In genomic region chr4:127038828-127039349, GRCm38 (mm10) we compare ENCODE assay signal across 21 mouse cellular contexts. TPM values are rescaled to one million over a fixed set of nuclear protein-coding genes. Genes with fewer than 3 reads are reported as not detected.
DNase-seq lines count a peak whose midpoint lies in the region; ATAC-seq lines count a peak whose summit lies in the region.
"Had no signal": no experiment of that assay in that cellular context is flagged by ENCODE, and none has a peak within 500 bp of the region (broad histone marks: within the 10 kb centered on the region; RNA-seq: fewer than 3 reads in every experiment).

No protein-coding gene starts in this region.

- no peak overlapping the region for H3K9ac ChIP-seq in intestine, embryonic 14.5 days (ENCODE audit: low read length)
- no peak overlapping the region for H3K9ac ChIP-seq in intestine, embryonic 16.5 days (ENCODE audit: low read depth, low read length)
- no peak overlapping the region for H3K9ac ChIP-seq in liver, embryonic 15.5 days
- H3K9ac ChIP-seq: forebrain, embryonic 15.5 days; heart, embryonic 12.5 days; midbrain, embryonic 15.5 days had no signal

- no peak overlapping the region for H3K27ac ChIP-seq in intestine, embryonic 14.5 days (ENCODE audit: low read depth)
- no peak overlapping the region for H3K27ac ChIP-seq in intestine, embryonic 16.5 days (ENCODE audit: low read length)
- H3K27ac ChIP-seq in liver, embryonic 15.5 days (replicated peaks), result no peak overlapping the region
- H3K27ac ChIP-seq: forebrain, embryonic 15.5 days; midbrain, embryonic 15.5 days had no signal

- H3K27me3 ChIP-seq in intestine, embryonic 14.5 days (replicated peaks; ENCODE audit: control insufficient read depth, insufficient read depth, low read length), result no peaks in the 10 kb centered on the region
- no peaks in the 10 kb centered on the region for H3K27me3 ChIP-seq in intestine, embryonic 16.5 days (replicated peaks; ENCODE audit: control insufficient read depth, insufficient read depth, low read length)
- H3K27me3 ChIP-seq in liver, embryonic 15.5 days, result no peaks in the 10 kb centered on the region
- H3K27me3 ChIP-seq: forebrain, embryonic 15.5 days; heart, embryonic 12.5 days; midbrain, embryonic 15.5 days had no signal

- ATAC-seq in intestine, embryonic 14.5 days (replicated peaks; ENCODE audit: low FRiP score, low TSS enrichment, low read depth), result 0 out of 2 replicates have a peak, but pooled peaks have one; percentile 11
- no peak for ATAC-seq in intestine, embryonic 16.5 days
- peak; percentile 10; the same call in 1 of the 2 replicates for ATAC-seq in liver, embryonic 15.5 days (ENCODE audit: insufficient read depth)
- ATAC-seq: forebrain, embryonic 15.5 days; inflammation-experienced regulatory T-cells, adult 6 months; midbrain, embryonic 15.5 days had no signal

- peaks cover 87% of the 10 kb centered on the region for H3K36me3 ChIP-seq in intestine, embryonic 14.5 days (ENCODE audit: control insufficient read depth, insufficient read depth, low read length)
- H3K36me3 ChIP-seq in intestine, embryonic 16.5 days (ENCODE audit: control insufficient read depth, insufficient read depth, low read length), result peaks cover 23% of the 10 kb centered on the region
- H3K36me3 ChIP-seq in liver, embryonic 15.5 days (replicated peaks), result peaks cover 93% of the 10 kb centered on the region

- intact Hi-C loops in left cerebral cortex, postnatal 10 days (cut with DNase I), result loop anchor here (10.0 kb wide), 1 partner anchor 134 kb away; no protein-coding TSS in a partner anchor

- H3K4me3 ChIP-seq in intestine, embryonic 14.5 days (ENCODE audit: low read depth, low read length), result no peak overlapping the region
- no peak overlapping the region for H3K4me3 ChIP-seq in intestine, embryonic 16.5 days (ENCODE audit: low read length)
- H3K4me3 ChIP-seq in liver, embryonic 15.5 days (replicated peaks), result no peak overlapping the region
- H3K4me3 ChIP-seq: forebrain, embryonic 15.5 days; heart, embryonic 12.5 days; midbrain, embryonic 15.5 days had no signal

- WGBS in intestine, embryonic 14.5 days, result 88% methylated on average over 3 of the region's 3 CpGs
- 86% methylated on average over 3 of the region's 3 CpGs for WGBS in intestine, embryonic 16.5 days
- WGBS in liver, embryonic 15.5 days (ENCODE audit: insufficient replicate concordance), result 83% methylated on average over 3 of the region's 3 CpGs

- no peak overlapping the region for H3K4me2 ChIP-seq in intestine, embryonic 14.5 days (ENCODE audit: low read length)
- no peak overlapping the region for H3K4me2 ChIP-seq in intestine, embryonic 16.5 days (ENCODE audit: low read depth, low read length)
- H3K4me2 ChIP-seq in liver, embryonic 15.5 days, result no peak overlapping the region
- H3K4me2 ChIP-seq: forebrain, embryonic 15.5 days; heart, embryonic 12.5 days; midbrain, embryonic 15.5 days had no signal

- no peaks in the 10 kb centered on the region for H3K4me1 ChIP-seq in intestine, embryonic 14.5 days (replicated peaks; ENCODE audit: control insufficient read depth, insufficient read depth, low read length)
- no peaks in the 10 kb centered on the region for H3K4me1 ChIP-seq in intestine, embryonic 16.5 days (ENCODE audit: control insufficient read depth, insufficient read depth, low read length)
- H3K4me1 ChIP-seq in liver, embryonic 15.5 days (replicated peaks), result no peaks in the 10 kb centered on the region
- H3K4me1 ChIP-seq: heart, embryonic 12.5 days had no signal

- no peaks in the 10 kb centered on the region for H3K9me3 ChIP-seq in intestine, embryonic 14.5 days (ENCODE audit: control insufficient read depth, low read length)
- H3K9me3 ChIP-seq in intestine, embryonic 16.5 days (ENCODE audit: control insufficient read depth, low read length), result no peaks in the 10 kb centered on the region
- no peaks in the 10 kb centered on the region for H3K9me3 ChIP-seq in liver, embryonic 15.5 days (replicated peaks)
- H3K9me3 ChIP-seq: forebrain, embryonic 15.5 days; heart, embryonic 12.5 days; midbrain, embryonic 15.5 days had no signal

- no peak for DNase-seq in intestine, embryonic 14.5 days (ENCODE audit: low spot score)
- peak; percentile 24 for DNase-seq in testis, postnatal 10 days (ENCODE audit: low spot score)
- DNase-seq in testis, postnatal 14 days (ENCODE audit: low spot score), result no peak
- DNase-seq in left cerebral cortex, postnatal 10 days (ENCODE audit: extremely low spot score in 1 of 2, low spot score in 2 of 2), result no peak
- no peak for DNase-seq in left cerebral cortex, adult 18-20 months (ENCODE audit: low spot score in 2 of 2)
- DNase-seq: adrenal gland, postnatal 14 days; B cell, adult 2 months; cerebellum, adult 8-10 months; cerebellum, postnatal 36 days; embryo, embryonic 11 days; heart, postnatal 10 days; kidney, adult 8-10 months; kidney, postnatal 10 days; right cerebral cortex, postnatal 14 days; thymus, postnatal 14 days had no signal

RNA-seq across cellular contexts. Expression of gene Sfpq, which starts 17.8 kb away (rescaled TPM):
- 98.7 and 113 TPM in 2 replicates for polyA plus RNA-seq in intestine, embryonic 14.5 days (2014; fragmentation: Nextera tagmentation; extraction: Ambion mirVana)
- 39.7 and 42.1 TPM in 2 replicates for polyA plus RNA-seq in intestine, embryonic 16.5 days (2015; fragmentation: Nextera tagmentation; extraction: Ambion mirVana)
- 25.3 and 25.5 TPM in 2 replicates for polyA plus RNA-seq in liver, embryonic 15.5 days (2015; fragmentation: Nextera tagmentation; extraction: Ambion mirVana)
- total RNA-seq in left cerebral cortex, postnatal 10 days (2021), result 100 to 1,000 TPM; 283 to 303 TPM
- total RNA-seq in left cerebral cortex, adult 18-20 months (2021), result 100 to 1,000 TPM; 240 to 256 TPM

RNA-seq across cellular contexts. Expression of gene Zmym1, which starts 22.1 kb away (rescaled TPM):
- 22.6 and 22.8 TPM in 2 replicates for polyA plus RNA-seq in intestine, embryonic 14.5 days (2014; fragmentation: Nextera tagmentation; extraction: Ambion mirVana)
- polyA plus RNA-seq in intestine, embryonic 16.5 days (2015; fragmentation: Nextera tagmentation; extraction: Ambion mirVana), result 9.5 and 10.8 TPM in 2 replicates
- 7.6 and 7.9 TPM in 2 replicates for polyA plus RNA-seq in liver, embryonic 15.5 days (2015; fragmentation: Nextera tagmentation; extraction: Ambion mirVana)
- 10 to 100 TPM; 12.6 to 12.8 TPM for total RNA-seq in left cerebral cortex, postnatal 10 days (2021)
- total RNA-seq in left cerebral cortex, adult 18-20 months (2021), result 10 to 100 TPM; 14.6 to 20.1 TPM

RNA-seq across cellular contexts. Expression of gene Zmym6, which starts 38.3 kb away (rescaled TPM):
- polyA plus RNA-seq in intestine, embryonic 14.5 days (2014; fragmentation: Nextera tagmentation; extraction: Ambion mirVana), result 20.3 and 25.2 TPM in 2 replicates
- polyA plus RNA-seq in intestine, embryonic 16.5 days (2015; fragmentation: Nextera tagmentation; extraction: Ambion mirVana), result 14.7 and 16.4 TPM in 2 replicates
- polyA plus RNA-seq in liver, embryonic 15.5 days (2015; fragmentation: Nextera tagmentation; extraction: Ambion mirVana), result 2.5 and 2.8 TPM in 2 replicates
- 10 to 100 TPM; 32.8 to 35.7 TPM for total RNA-seq in left cerebral cortex, postnatal 10 days (2021)
- total RNA-seq in left cerebral cortex, adult 18-20 months (2021), result 10 to 100 TPM; 33.5 to 37.6 TPM
